Mouse (Mus musculus): ENCODE measurements at regions not wholly inside any gene's neighbourhood (a gene's known extent, or its start where the extent isn't known, plus 50 kb on each side); places are given as distances from the start of the nearest gene placed in this dataset.

GRCm38 (mm10) chr4:58661781-58662293 lies 108.1 kb upstream of the Lpar1 start:
- in situ Hi-C loops (cut with MboI, MseI): no loop called here

GRCm38 (mm10) chr4:58660511-58660910 lies 106.8 kb upstream of the Lpar1 start:
- in situ Hi-C loops (cut with MboI, MseI): no loop called here

- in situ Hi-C loops (cut with MboI, MseI): no loop called here
Observed at GRCm38 (mm10) chr4:58658206-58658605, 104.5 kb upstream of the Lpar1 start.

- in situ Hi-C loops (cut with MboI, MseI): no loop called here
Observed at GRCm38 (mm10) chr4:58647761-58648295, 94.1 kb upstream of the Lpar1 start.

GRCm38 (mm10) chr4:58646821-58647220 lies 93.1 kb upstream of the Lpar1 start:
- in situ Hi-C loops (cut with MboI, MseI): no loop called here

GRCm38 (mm10) chr4:58643371-58643770 lies 89.7 kb upstream of the Lpar1 start:
- in situ Hi-C loops (cut with MboI, MseI): no loop called here

GRCm38 (mm10) chr4:58642236-58642635 lies 88.5 kb upstream of the Lpar1 start:
- in situ Hi-C loops (cut with MboI, MseI): no loop called here

GRCm38 (mm10) chr4:58632696-58633095 lies 79.0 kb upstream of the Lpar1 start:
- in situ Hi-C loops (cut with MboI, MseI): no loop called here

- in situ Hi-C loops (cut with MboI, MseI): no loop called here
Observed at GRCm38 (mm10) chr4:58631415-58631814, 77.7 kb upstream of the Lpar1 start.

- in situ Hi-C loops (cut with MboI, MseI): loop anchor here in 1 of 2 experiments (10.0 kb wide), 1 partner anchor 352 kb away; no protein-coding TSS in a partner anchor
Observed at GRCm38 (mm10) chr4:58627021-58627420, 73.3 kb upstream of the Lpar1 start.

- in situ Hi-C loops (cut with MboI, MseI): loop anchor here in 1 of 2 experiments (5.0 to 10.0 kb wide), 2 partner anchors 197 to 349 kb away; no protein-coding TSS in a partner anchor
Observed at GRCm38 (mm10) chr4:58624059-58624458, 70.4 kb upstream of the Lpar1 start.

- in situ Hi-C loops (cut with MboI, MseI): loop anchor here in 1 of 2 experiments (5.0 to 10.0 kb wide), 2 partner anchors 193 to 346 kb away; no protein-coding TSS in a partner anchor
Observed at GRCm38 (mm10) chr4:58620641-58621040, 66.9 kb upstream of the Lpar1 start.

GRCm38 (mm10) chr4:58617261-58617660 lies 63.6 kb upstream of the Lpar1 start:
- in situ Hi-C loops (cut with MboI, MseI): loop anchor here in 1 of 2 experiments (5.0 kb wide), 1 partner anchor 85 kb away; no protein-coding TSS in a partner anchor

GRCm38 (mm10) chr4:58613536-58613935 lies 59.8 kb upstream of the Lpar1 start:
- in situ Hi-C loops (cut with MboI, MseI): no loop called here

GRCm38 (mm10) chr4:58613022-58613421 lies 59.3 kb upstream of the Lpar1 start:
- in situ Hi-C loops (cut with MboI, MseI): no loop called here

GRCm38 (mm10) chr4:58607491-58607890 lies 53.8 kb upstream of the Lpar1 start:
- in situ Hi-C loops (cut with MboI, MseI): no loop called here

GRCm38 (mm10) chr4:58605941-58606340 lies 52.2 kb upstream of the Lpar1 start:
- in situ Hi-C loops (cut with MboI, MseI): no loop called here
